Mouse (Mus musculus): ENCODE measurements around the gene Smim14. TPM values are rescaled to one million over a fixed set of nuclear protein-coding genes. Genes with fewer than 3 reads are reported as not detected.

The Smim14 gene
- total and polyA plus RNA-seq, 2 experiments from 2014 or later: 204 to 238 TPM

DNA sequence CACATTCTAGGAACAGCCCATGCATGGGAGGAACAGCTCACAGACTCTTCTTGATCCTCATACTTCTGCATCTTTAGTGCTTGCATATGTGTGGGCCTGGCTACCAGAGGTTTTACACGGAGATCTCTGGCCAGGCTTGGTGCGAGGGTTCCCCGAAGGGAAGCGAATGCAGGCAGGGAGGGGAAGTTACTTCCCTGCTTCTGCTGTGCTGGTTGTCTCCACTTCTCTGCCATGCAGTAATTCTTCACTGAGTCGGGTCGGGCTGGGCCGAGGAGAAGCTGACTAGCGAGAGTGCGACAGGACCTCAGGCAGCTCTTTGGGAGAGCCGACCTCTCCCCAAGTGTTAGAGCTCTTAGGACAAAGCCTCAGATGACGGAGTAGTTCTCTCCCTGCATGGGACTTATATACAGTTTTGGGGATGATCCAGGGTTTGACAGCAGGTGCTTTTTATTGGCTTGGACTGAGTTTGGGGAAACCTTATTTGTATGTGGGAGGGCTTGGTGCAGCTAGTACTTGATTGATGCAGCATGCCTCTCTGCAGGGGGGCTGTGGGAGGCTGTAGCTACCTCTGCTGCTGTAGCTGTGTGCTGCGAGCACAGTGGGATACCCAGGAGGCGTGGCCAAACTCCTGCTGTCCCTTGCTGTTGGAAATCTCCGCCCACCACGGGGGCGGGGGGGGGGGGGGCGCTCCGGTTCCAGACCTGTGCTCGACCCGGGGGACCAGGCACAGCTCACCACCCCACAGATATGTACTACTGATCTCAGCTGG is 24.3 kb upstream of the Smim14 start:
- 26% methylated on average over 19 of the region's 20 CpGs for WGBS
- H3K9ac ChIP-seq (replicated peaks; ENCODE audit: low read length, poor library complexity, severe bottlenecking): no peak overlapping the region
- ATAC-seq (ENCODE audit: low FRiP score) (no peak), DNase-seq (ENCODE audit: low spot score) (peak; percentile 7)
- H3K4me2 ChIP-seq (ENCODE audit: low read depth, low read length, poor library complexity, severe bottlenecking): no peak overlapping the region
- no peaks in the 10 kb centered on the region for H3K4me1 ChIP-seq (ENCODE audit: insufficient read depth, low read length)
- H3K27ac ChIP-seq (ENCODE audit: low read depth, low read length): no peak overlapping the region
- TF ChIP-seq CTCF (IDR thresholded peaks at IDR 0.05): no peak
- H3K9me3 ChIP-seq (ENCODE audit: low read length): no peaks in the 10 kb centered on the region
- H3K36me3 ChIP-seq (ENCODE audit: insufficient read depth, low read length): no peaks in the 10 kb centered on the region
- no peaks in the 10 kb centered on the region for H3K27me3 ChIP-seq (ENCODE audit: insufficient read depth, low read length)
- H3K4me3 ChIP-seq (ENCODE audit: low read depth, low read length): no peak overlapping the region

DNA sequence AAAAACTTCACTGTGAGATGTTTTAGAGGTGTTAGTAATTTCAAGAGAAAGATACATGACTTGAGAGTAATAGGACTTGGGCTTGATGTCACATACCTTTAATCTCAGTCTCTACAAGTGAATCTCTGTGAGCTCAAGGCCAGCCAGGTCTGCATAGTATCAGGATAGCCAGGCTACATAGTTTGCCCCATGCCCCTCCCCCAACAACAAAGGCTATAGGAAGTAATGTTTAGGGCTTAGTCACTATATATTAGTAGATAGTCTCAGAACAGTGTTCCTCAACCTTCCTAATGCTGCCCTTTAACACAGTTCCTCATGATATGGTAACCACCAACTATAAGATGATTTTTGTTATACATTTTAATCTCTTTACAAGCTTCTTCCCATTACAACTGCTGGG is 20.1 kb upstream of the Smim14 start:
- TF ChIP-seq CTCF (IDR thresholded peaks at IDR 0.05): no peak
- Histone ChIP-seq H3K9me3 (ENCODE audit: low read length) (no peaks in the 10 kb centered on the region), H3K4me3 (ENCODE audit: low read depth, low read length) (no peak overlapping the region), H3K4me1 (ENCODE audit: insufficient read depth, low read length) (no peaks in the 10 kb centered on the region), H3K9ac (replicated peaks; ENCODE audit: low read length, poor library complexity, severe bottlenecking) (no peak overlapping the region), H3K36me3 (ENCODE audit: insufficient read depth, low read length) (no peaks in the 10 kb centered on the region), H3K27ac (ENCODE audit: low read depth, low read length) (no peak overlapping the region), H3K27me3 (ENCODE audit: insufficient read depth, low read length) (no peaks in the 10 kb centered on the region), H3K4me2 (ENCODE audit: low read depth, low read length, poor library complexity, severe bottlenecking) (no peak overlapping the region)
- DNase-seq (ENCODE audit: low spot score): no peak
- ATAC-seq (ENCODE audit: low FRiP score): no peak

DNA sequence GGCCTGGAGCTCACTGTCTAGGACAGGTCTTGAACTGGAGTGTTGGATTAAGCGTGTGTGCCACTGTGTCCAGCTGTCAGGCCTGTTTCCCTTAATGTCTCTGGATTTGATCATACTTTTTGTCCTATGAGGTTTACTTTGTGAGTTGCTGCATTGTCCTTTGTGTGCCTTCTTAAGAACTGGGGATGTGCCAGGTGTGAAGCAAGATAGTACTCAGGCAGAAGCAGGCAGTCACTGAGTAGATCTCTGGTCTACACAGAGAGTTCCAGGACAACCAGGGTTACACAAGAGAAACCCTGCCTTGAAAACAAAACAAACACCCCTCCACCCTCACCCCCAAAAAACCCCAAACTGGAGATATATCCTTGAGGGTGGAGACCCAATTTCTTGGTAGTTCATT is 12.7 kb upstream of the Smim14 start:
- Histone ChIP-seq H3K9ac (replicated peaks; ENCODE audit: low read length, poor library complexity, severe bottlenecking) (no peak overlapping the region), H3K9me3 (ENCODE audit: low read length) (no peaks in the 10 kb centered on the region), H3K36me3 (ENCODE audit: insufficient read depth, low read length) (no peaks in the 10 kb centered on the region), H3K4me1 (ENCODE audit: insufficient read depth, low read length) (no peaks in the 10 kb centered on the region), H3K4me3 (ENCODE audit: low read depth, low read length) (no peak overlapping the region), H3K27me3 (ENCODE audit: insufficient read depth, low read length) (no peaks in the 10 kb centered on the region), H3K27ac (ENCODE audit: low read depth, low read length) (no peak overlapping the region), H3K4me2 (ENCODE audit: low read depth, low read length, poor library complexity, severe bottlenecking) (no peak overlapping the region)
- DNase-seq (ENCODE audit: low spot score): no peak
- TF ChIP-seq CTCF (IDR thresholded peaks at IDR 0.05): no peak
- 100% methylated on average over 1 of the region's 1 CpGs for WGBS
- ATAC-seq (ENCODE audit: low FRiP score): no peak

- Histone ChIP-seq H3K4me1 (ENCODE audit: insufficient read depth, low read length) (no peaks in the 10 kb centered on the region), H3K4me2 (ENCODE audit: low read depth, low read length, poor library complexity, severe bottlenecking) (no peak overlapping the region), H3K27ac (ENCODE audit: low read depth, low read length) (no peak overlapping the region), H3K36me3 (ENCODE audit: insufficient read depth, low read length) (no peaks in the 10 kb centered on the region), H3K9ac (replicated peaks; ENCODE audit: low read length, poor library complexity, severe bottlenecking) (no peak overlapping the region), H3K27me3 (ENCODE audit: insufficient read depth, low read length) (no peaks in the 10 kb centered on the region), H3K4me3 (ENCODE audit: low read depth, low read length) (no peak overlapping the region), H3K9me3 (ENCODE audit: low read length) (no peaks in the 10 kb centered on the region)
- WGBS: 86% methylated on average over 2 of the region's 2 CpGs
- no peak for DNase-seq (ENCODE audit: low spot score)
- TF ChIP-seq CTCF (IDR thresholded peaks at IDR 0.05): no peak
- no peak for ATAC-seq (ENCODE audit: low FRiP score)
Observed at GRCm38 (mm10) chr5:65544616-65545015, 7.6 kb upstream of the Smim14 start.

- Histone ChIP-seq H3K36me3 (ENCODE audit: insufficient read depth, low read length) (no peaks in the 10 kb centered on the region), H3K9ac (replicated peaks; ENCODE audit: low read length, poor library complexity, severe bottlenecking) (no peak overlapping the region), H3K4me2 (ENCODE audit: low read depth, low read length, poor library complexity, severe bottlenecking) (no peak overlapping the region), H3K27ac (ENCODE audit: low read depth, low read length) (no peak overlapping the region), H3K27me3 (ENCODE audit: insufficient read depth, low read length) (no peaks in the 10 kb centered on the region), H3K4me1 (ENCODE audit: insufficient read depth, low read length) (peaks cover 3% of the 10 kb centered on the region), H3K4me3 (ENCODE audit: low read depth, low read length) (no peak overlapping the region), H3K9me3 (ENCODE audit: low read length) (no peaks in the 10 kb centered on the region)
- 94% methylated on average over 1 of the region's 1 CpGs for WGBS
- no peak for DNase-seq (ENCODE audit: low spot score)
- ATAC-seq (ENCODE audit: low FRiP score): no peak
- TF ChIP-seq CTCF (IDR thresholded peaks at IDR 0.05): no peak
Observed at GRCm38 (mm10) chr5:65543491-65543890, 6.5 kb upstream of the Smim14 start.

DNA sequence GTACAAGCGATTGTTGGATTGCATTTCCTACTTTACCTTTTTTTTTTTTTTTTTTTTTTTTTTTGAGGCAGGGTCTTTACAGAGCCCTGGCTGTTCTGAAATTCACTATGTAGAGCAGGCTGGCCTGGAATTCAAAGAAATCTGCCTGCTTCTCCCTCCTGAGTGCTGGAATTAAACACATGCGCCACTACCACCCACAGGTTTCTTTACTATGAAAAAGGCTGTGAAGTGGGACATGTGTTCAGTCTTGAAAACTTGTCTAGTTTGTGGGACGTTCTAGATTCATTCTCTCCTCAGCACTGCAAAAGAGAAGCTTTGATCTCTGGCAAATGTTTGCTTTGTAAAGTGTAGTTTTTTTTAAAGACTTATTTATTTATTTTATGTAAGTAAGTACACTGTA is 4.9 kb upstream of the Smim14 start:
- 83% methylated on average over 3 of the region's 3 CpGs for WGBS
- no peak overlapping the region for H3K4me2 ChIP-seq (ENCODE audit: low read depth, low read length, poor library complexity, severe bottlenecking)
- H3K36me3 ChIP-seq (ENCODE audit: insufficient read depth, low read length): no peaks in the 10 kb centered on the region
- TF ChIP-seq CTCF (IDR thresholded peaks at IDR 0.05): no peak
- no peak for DNase-seq (ENCODE audit: low spot score)
- H3K4me3 ChIP-seq (ENCODE audit: low read depth, low read length): no peak overlapping the region
- peaks cover 3% of the 10 kb centered on the region for H3K4me1 ChIP-seq (ENCODE audit: insufficient read depth, low read length)
- H3K27ac ChIP-seq (ENCODE audit: low read depth, low read length): no peak overlapping the region
- no peak for ATAC-seq (ENCODE audit: low FRiP score)
- no peak overlapping the region for H3K9ac ChIP-seq (replicated peaks; ENCODE audit: low read length, poor library complexity, severe bottlenecking)
- no peaks in the 10 kb centered on the region for H3K27me3 ChIP-seq (ENCODE audit: insufficient read depth, low read length)
- no peaks in the 10 kb centered on the region for H3K9me3 ChIP-seq (ENCODE audit: low read length)

Data from midbrain, postnatal 0 days (tissue).